Mouse (Mus musculus): ENCODE data around the gene Ube2i. TPM values are rescaled to one million over a fixed set of nuclear protein-coding genes. Genes with fewer than 3 reads are reported as not detected.

The Ube2i gene
- total RNA-seq (2015; ENCODE audit: low replicate concordance) (197 and 220 TPM in 2 replicates), total RNA-seq (2017; ENCODE audit: low replicate concordance) (152 and 166 TPM in 2 replicates)

GRCm38 (mm10) chr17:25274571-25275346, at the start of gene Ube2i:
Ube2i (minus strand) TSS chr17:25274622.
- ATAC-seq (replicated peaks; ENCODE audit: low FRiP score, poor library complexity, severe bottlenecking): no peak

- ATAC-seq (replicated peaks; ENCODE audit: low FRiP score, poor library complexity, severe bottlenecking): no peak
Measured at GRCm38 (mm10) chr17:25322930-25323329, 48.5 kb upstream of the Ube2i start.

GRCm38 (mm10) chr17:25320819-25321218, 46.4 kb upstream of the Ube2i start:
- no peak for ATAC-seq (replicated peaks; ENCODE audit: low FRiP score, poor library complexity, severe bottlenecking)

- ATAC-seq (replicated peaks; ENCODE audit: low FRiP score, poor library complexity, severe bottlenecking): no peak
Measured at GRCm38 (mm10) chr17:25318354-25318753, 43.9 kb upstream of the Ube2i start, which contains the start of gene Prss29. Prss29 (plus strand) TSS chr17:25318654.

- no peak for ATAC-seq (replicated peaks; ENCODE audit: low FRiP score, poor library complexity, severe bottlenecking)
Measured at GRCm38 (mm10) chr17:25308346-25308745, 33.9 kb upstream of the Ube2i start, which contains the start of gene Prss28. Prss28 (plus strand) TSS chr17:25308646.

GRCm38 (mm10) chr17:25298094-25298493, 23.7 kb upstream of the Ube2i start, which contains the start of gene Prss34:
Prss34 (plus strand) TSS chr17:25298394.
- ATAC-seq (replicated peaks; ENCODE audit: low FRiP score, poor library complexity, severe bottlenecking): no peak

- no peak for ATAC-seq (replicated peaks; ENCODE audit: low FRiP score, poor library complexity, severe bottlenecking)
Measured at GRCm38 (mm10) chr17:25294111-25294510, 19.7 kb upstream of the Ube2i start.

GRCm38 (mm10) chr17:25293495-25293894, 19.1 kb upstream of the Ube2i start:
- ATAC-seq (replicated peaks; ENCODE audit: low FRiP score, poor library complexity, severe bottlenecking): no peak

- ATAC-seq (replicated peaks; ENCODE audit: low FRiP score, poor library complexity, severe bottlenecking): peak; percentile 30; the same call in 1 of the 2 replicates
Measured at GRCm38 (mm10) chr17:25290411-25290810, 16.0 kb upstream of the Ube2i start.

- peak; percentile 66 for ATAC-seq (replicated peaks; ENCODE audit: low FRiP score, poor library complexity, severe bottlenecking)
Measured at GRCm38 (mm10) chr17:25288842-25289241, 14.4 kb upstream of the Ube2i start.

- peak; percentile 80 for ATAC-seq (replicated peaks; ENCODE audit: low FRiP score, poor library complexity, severe bottlenecking)
Measured at GRCm38 (mm10) chr17:25285033-25285432, 10.6 kb upstream of the Ube2i start.

- ATAC-seq (replicated peaks; ENCODE audit: low FRiP score, poor library complexity, severe bottlenecking): peak; percentile 88
Measured at GRCm38 (mm10) chr17:25282133-25282532, 7.7 kb upstream of the Ube2i start.

- no peak for ATAC-seq (replicated peaks; ENCODE audit: low FRiP score, poor library complexity, severe bottlenecking)
Measured at GRCm38 (mm10) chr17:25275833-25276232, 1.4 kb upstream of the Ube2i start.

GRCm38 (mm10) chr17:25273706-25274501, 518 bp downstream of the Ube2i start:
- peak; percentile 75 for ATAC-seq (replicated peaks; ENCODE audit: low FRiP score, poor library complexity, severe bottlenecking)

- ATAC-seq (replicated peaks; ENCODE audit: low FRiP score, poor library complexity, severe bottlenecking): peak; percentile 67
Measured at GRCm38 (mm10) chr17:25272951-25273705, 1.3 kb downstream of the Ube2i start.

- peak; percentile 60 for ATAC-seq (replicated peaks; ENCODE audit: low FRiP score, poor library complexity, severe bottlenecking)
Measured at GRCm38 (mm10) chr17:25272326-25272725, 2.1 kb downstream of the Ube2i start.

- ATAC-seq (replicated peaks; ENCODE audit: low FRiP score, poor library complexity, severe bottlenecking): no peak
Measured at GRCm38 (mm10) chr17:25270795-25271335, 3.6 kb downstream of the Ube2i start.

GRCm38 (mm10) chr17:25264453-25264852, 10.0 kb downstream of the Ube2i start:
- ATAC-seq (replicated peaks; ENCODE audit: low FRiP score, poor library complexity, severe bottlenecking): no peak

GRCm38 (mm10) chr17:25257804-25258261, 16.6 kb downstream of the Ube2i start:
- no peak for ATAC-seq (replicated peaks; ENCODE audit: low FRiP score, poor library complexity, severe bottlenecking)
